Mouse (Mus musculus): ENCODE results near the gene Hoxd9. TPM values are rescaled to one million over a fixed set of nuclear protein-coding genes. Genes with fewer than 3 reads are reported as not detected.

Hoxd9 gene
- polyA plus RNA-seq (2012; rRNA removed) = 0.04 and 7.3 TPM in 2 replicates

GRCm38 (mm10) chr2:74697567-74698121 is at the start of gene Hoxd9:
Gene Hoxd9 (plus strand): TSS chr2:74697727.

GRCm38 (mm10) chr2:74659507-74660005 is 38.0 kb upstream of the Hoxd9 start, which contains the start of gene Evx2:
Gene Evx2 (minus strand): TSS chr2:74659557.

GRCm38 (mm10) chr2:74667842-74668357 is 29.6 kb upstream of the Hoxd9 start, which contains the start of gene Hoxd13:
Gene Hoxd13 (plus strand): TSS chr2:74668310.

GRCm38 (mm10) chr2:74674881-74675665 is 22.5 kb upstream of the Hoxd9 start, which contains the start of gene Hoxd12:
Gene Hoxd12 (plus strand): TSS chr2:74675013.

GRCm38 (mm10) chr2:74678891-74679595 is 18.5 kb upstream of the Hoxd9 start, which contains the start of gene Hoxd11:
Gene Hoxd11 (plus strand): TSS chr2:74679557.

GRCm38 (mm10) chr2:74691022-74691951 is 6.2 kb upstream of the Hoxd9 start, which contains the start of gene Hoxd10:
Gene Hoxd10 (plus strand): TSS chr2:74691924.

GRCm38 (mm10) chr2:74704393-74704998 is 7.0 kb downstream of the Hoxd9 start, which contains the start of gene Hoxd8:
Gene Hoxd8 (plus strand): TSS chr2:74704615.

GRCm38 (mm10) chr2:74711721-74712621 is 14.4 kb downstream of the Hoxd9 start, which contains the start of the genes Hoxd3 and Hoxd4:
Gene Hoxd3 (plus strand): TSS chr2:74711927.
Gene Hoxd4 (plus strand): TSS chr2:74711929.

GRCm38 (mm10) chr2:74726551-74726950 is 29.0 kb downstream of the Hoxd9 start, which contains the start of gene Gm28230:
Gene Gm28230 (plus strand): TSS chr2:74726728.

Other genes with a start within 250 kb of the Hoxd9 start
- gene Lnpk, start 118.3 kb upstream of the Hoxd9 start, polyA plus RNA-seq (2012; rRNA removed) = 27.6 and 32.6 TPM in 2 replicates
- gene Evx2, start 38.2 kb upstream of the Hoxd9 start, polyA plus RNA-seq (2012; rRNA removed) = 3.1 and 5.4 TPM in 2 replicates
- 0.10 and 10.4 TPM in 2 replicates for gene Hoxd13, start 29.4 kb upstream of the Hoxd9 start, polyA plus RNA-seq (2012; rRNA removed)
- gene Hoxd12, start 22.7 kb upstream of the Hoxd9 start, polyA plus RNA-seq (2012; rRNA removed) = 4.5 TPM in 1 of 2 replicates, not detected in the other
- gene Hoxd11, start 18.2 kb upstream of the Hoxd9 start, polyA plus RNA-seq (2012; rRNA removed) = 7.1 TPM in 1 of 2 replicates, not detected in the other
- gene Hoxd10, start 5.8 kb upstream of the Hoxd9 start, polyA plus RNA-seq (2012; rRNA removed) = 0.12 and 10.9 TPM in 2 replicates
- gene Hoxd8, start 6.9 kb downstream of the Hoxd9 start, polyA plus RNA-seq (2012; rRNA removed) = 0.36 and 7.0 TPM in 2 replicates
- gene Hoxd3, start 14.2 kb downstream of the Hoxd9 start, polyA plus RNA-seq (2012; rRNA removed) = 0.66 and 38.3 TPM in 2 replicates
- 0.48 and 31.7 TPM in 2 replicates for gene Hoxd4, start 14.2 kb downstream of the Hoxd9 start, polyA plus RNA-seq (2012; rRNA removed)
- gene Gm28230, start 29.0 kb downstream of the Hoxd9 start, polyA plus RNA-seq (2012; rRNA removed) = 0.13 and 20.0 TPM in 2 replicates
- 0.14 and 1.2 TPM in 2 replicates for gene Hoxd1, start 65.3 kb downstream of the Hoxd9 start, polyA plus RNA-seq (2012; rRNA removed)
- gene Mtx2, start 128.1 kb downstream of the Hoxd9 start, polyA plus RNA-seq (2012; rRNA removed) = 84.9 and 94.0 TPM in 2 replicates

Data from central nervous system, embryonic 11.5 days (tissue).